Mouse (Mus musculus) Patski (cell line): Measurements from ENCODE around the gene Lhpp. TPM values are rescaled to one million over a fixed set of nuclear protein-coding genes. Genes with fewer than 3 reads are reported as not detected.

ENCODE experiments used
- ATAC-seq: fragments of 100-300 bp; one replicate; pipeline ENCODE4 v1.8.0; 2021
- CTCF ChIA-PET: fragments of 350-600 bp; sonication (Branson Sonifier 250); formaldehyde crosslinking; loops from one replicate; lab custom pipeline; 2022; ENCODE audit warnings: inconsistent platforms; lab: Charles Lee
- POLR2A ChIA-PET: fragments of 350-600 bp; sonication (Branson Sonifier 250); formaldehyde crosslinking; loops from one replicate; lab custom pipeline; 2022; ENCODE audit warnings: antibody characterized with exemption, inconsistent platforms; lab: Charles Lee
- DNase-seq: peaks from one replicate; pipeline ENCODE4 v3.0.0-alpha.2; 2011; ENCODE audit warnings: low read depth, low spot score
- H3K27me3 ChIP-seq: fragments of 371-371 bp; one replicate; pipeline ENCODE4 v1.5.1; 2021
- CTCF ChIP-seq: fragments of 100-300 bp; IDR thresholded peaks from one replicate; pipeline ENCODE4 v1.5.1; 2021
- in situ Hi-C: fragments of 300-500 bp; cut with MboI; formaldehyde crosslinking; loops from 3 replicates; pipeline ENCODE4 v1.11.1; 2018; ENCODE audit warnings: low pct_unique_long_range_greater_than_20kb, mixed read lengths
- polyA plus RNA-seq: library from polyadenylated mRNA; unstranded; gene quantifications from one replicate; pipeline ENCODE4 v1.2.3, GENCODE M21; 2021

Gene Lhpp
- polyA plus RNA-seq, 1 experiment from 2014 or later: 23.6 TPM

DNA sequence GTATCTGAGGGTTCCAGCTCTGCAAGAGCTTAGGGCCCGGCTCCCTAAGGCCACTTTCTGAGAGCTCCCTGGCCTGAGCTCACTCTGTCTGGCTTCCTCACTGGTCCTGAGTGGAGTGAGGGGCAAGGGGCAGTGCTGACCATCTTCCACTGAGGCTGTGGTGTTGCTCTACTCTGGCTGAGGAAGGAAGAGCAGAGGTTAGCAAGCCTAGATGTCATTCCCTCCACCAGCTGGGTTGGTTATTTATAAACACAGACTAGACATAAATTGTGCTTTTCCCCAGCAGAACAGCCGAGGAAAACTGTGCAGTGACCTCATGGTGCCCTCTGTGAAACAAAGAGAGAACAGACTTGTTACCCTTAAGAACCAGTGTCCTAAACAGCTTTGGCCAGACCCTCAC lies 77.5 kb downstream of the Lhpp start:
- no peaks in the 10 kb centered on the region for H3K27me3 ChIP-seq
- ATAC-seq (no peak), DNase-seq (no peak)
- in situ Hi-C loops: no loop called here
- ChIA-PET POLR2A (no interaction called here), CTCF (interaction anchor here (1.1 to 1.2 kb wide), 2 partner anchors 10 to 31 kb away, joined by 3 read pairs; no protein-coding TSS in a partner anchor)
- TF ChIP-seq CTCF: no peak

DNA sequence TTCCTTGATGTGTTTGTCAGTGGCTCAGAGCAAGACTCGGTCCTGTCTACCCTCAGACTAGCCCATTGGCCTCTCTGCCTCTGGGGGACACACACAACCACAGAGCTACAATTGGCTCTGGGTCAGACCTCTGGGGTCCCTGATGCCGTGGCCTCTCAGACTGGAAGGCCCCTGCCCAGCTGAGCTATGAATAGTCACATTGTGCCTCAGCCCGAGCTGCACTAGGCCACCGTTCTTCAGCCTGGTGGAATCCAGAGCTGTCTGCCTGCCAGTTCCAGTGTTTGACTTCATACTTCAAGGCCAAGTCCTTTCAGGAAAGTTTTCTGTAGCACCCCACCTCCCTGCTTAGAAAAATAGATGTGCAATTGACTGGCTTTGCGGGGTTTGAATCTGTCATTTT lies 78.3 kb downstream of the Lhpp start:
- H3K27me3 ChIP-seq: no peaks in the 10 kb centered on the region
- no peak for TF ChIP-seq CTCF
- no peak for DNase-seq
- ChIA-PET CTCF (no interaction called here), POLR2A (no interaction called here)
- in situ Hi-C loops: no loop called here
- ATAC-seq: no peak

DNA sequence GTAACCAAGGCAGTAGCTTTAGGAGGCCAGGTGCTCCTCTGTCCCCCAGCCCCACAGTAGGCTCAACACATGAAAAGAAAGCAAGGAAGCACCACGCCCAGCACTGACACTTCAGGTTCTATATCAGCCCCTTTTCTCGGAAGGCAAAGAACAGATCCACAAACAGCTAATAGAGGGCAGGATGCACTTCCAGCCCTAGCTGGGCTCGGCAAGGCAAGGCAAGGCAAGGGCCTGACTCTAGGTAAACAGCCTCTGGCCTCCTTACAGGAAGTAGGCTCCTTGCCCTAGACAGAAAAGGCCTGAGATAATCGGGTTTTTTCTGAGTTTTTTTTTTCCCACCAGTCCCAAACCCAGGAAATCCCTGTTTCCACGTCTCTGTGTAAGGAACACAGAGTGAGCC lies 79.3 kb downstream of the Lhpp start:
- no peak for TF ChIP-seq CTCF
- in situ Hi-C loops: no loop called here
- ChIA-PET POLR2A (no interaction called here), CTCF (no interaction called here)
- no peak for ATAC-seq
- no peak for DNase-seq
- H3K27me3 ChIP-seq: no peaks in the 10 kb centered on the region

DNA sequence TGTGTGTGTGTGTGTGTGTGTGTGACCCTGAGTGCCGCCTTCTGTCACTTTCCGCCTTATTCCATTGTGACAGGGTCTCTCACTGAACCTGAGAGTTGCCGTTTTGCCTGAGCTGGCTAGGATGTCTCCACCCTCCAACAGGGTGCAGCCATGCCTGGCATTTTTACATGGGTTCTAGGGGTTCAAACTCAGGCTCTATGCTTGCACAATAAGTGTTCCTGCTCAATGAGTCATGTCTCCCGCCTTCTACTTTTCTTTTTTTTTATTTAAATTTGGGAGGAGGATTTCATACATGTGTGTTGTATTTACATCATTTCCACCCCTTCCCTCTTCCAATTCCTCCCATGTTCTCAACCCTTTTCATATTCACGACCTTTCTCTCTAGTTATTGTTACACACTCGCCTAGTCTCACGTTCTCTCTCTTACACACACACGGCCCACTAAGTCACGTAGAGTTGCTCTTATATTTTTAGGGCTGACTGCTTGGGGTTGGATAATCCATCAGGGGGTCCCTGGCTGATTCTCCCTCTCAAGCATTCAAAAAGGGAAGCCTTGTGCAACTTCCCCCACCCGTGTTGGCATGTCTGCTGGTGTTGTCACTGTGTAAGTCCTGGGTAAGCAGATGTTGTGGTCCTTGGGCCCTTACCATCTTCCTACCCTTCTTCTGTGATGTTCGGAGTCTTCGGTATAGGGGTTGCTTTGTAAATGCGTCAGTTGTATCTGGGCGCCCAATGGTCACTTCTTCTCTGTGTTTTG lies 80.5 kb downstream of the Lhpp start:
- no peaks in the 10 kb centered on the region for H3K27me3 ChIP-seq
- TF ChIP-seq CTCF: no peak
- POLR2A ChIA-PET: no interaction called here
- ATAC-seq: no peak
- CTCF ChIA-PET: no interaction called here
- no peak for DNase-seq
- in situ Hi-C loops: no loop called here

DNA sequence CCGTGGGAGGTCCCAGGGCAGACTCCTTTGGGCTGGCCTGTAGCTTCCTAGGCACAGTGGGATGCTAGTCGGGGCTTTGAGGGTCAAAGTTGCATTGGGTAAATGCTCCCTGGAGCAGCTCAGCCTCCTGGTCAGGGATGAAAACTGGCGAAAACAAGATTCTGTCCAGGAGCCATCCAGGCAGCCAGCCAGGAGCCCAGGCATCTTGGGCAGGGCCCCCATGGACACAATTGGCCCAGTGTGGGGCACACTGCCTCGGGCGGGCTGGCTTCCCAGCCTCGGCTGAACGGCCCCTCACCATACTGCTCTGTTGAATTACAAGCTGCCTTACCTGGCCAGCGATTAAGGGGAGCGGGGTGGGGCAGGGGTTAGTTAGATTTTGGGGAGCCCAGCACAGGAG lies 82.3 kb downstream of the Lhpp start:
- DNase-seq (no peak), ATAC-seq (no peak)
- ChIA-PET POLR2A (interaction anchor here (1.1 kb wide), 1 partner anchor 10 kb away, joined by 4 read pairs; no protein-coding TSS in a partner anchor), CTCF (interaction anchor here (1.0 kb wide), 2 partner anchors 9 to 27 kb away, joined by 3 read pairs; no protein-coding TSS in a partner anchor)
- no peak for TF ChIP-seq CTCF
- H3K27me3 ChIP-seq: no peaks in the 10 kb centered on the region
- in situ Hi-C loops: no loop called here

DNA sequence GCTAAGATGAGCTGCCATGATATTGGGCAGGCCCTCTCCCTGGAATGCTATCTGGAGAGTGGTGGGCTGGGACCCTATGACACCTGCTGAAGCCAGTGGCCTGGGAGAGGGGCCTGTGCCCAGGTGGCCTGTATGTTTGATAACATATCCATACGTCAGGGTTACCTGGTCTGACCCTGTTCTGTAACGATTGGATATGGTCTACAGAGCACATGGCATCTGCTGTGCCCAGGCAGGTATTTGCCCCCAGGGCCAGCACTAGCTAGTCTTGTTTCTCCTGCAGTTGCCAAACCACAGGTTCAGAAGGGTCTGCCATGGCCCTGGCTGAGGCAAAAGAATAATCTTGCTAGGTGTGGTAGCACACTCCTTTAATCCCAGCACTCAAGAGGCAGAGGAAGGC lies 83.1 kb downstream of the Lhpp start:
- ChIA-PET POLR2A (interaction anchor here (1.1 kb wide), 1 partner anchor 11 kb away, joined by 4 read pairs; no protein-coding TSS in a partner anchor), CTCF (interaction anchor here (1.0 kb wide), 1 partner anchor 16 kb away, joined by 3 read pairs; no protein-coding TSS in a partner anchor)
- in situ Hi-C loops: no loop called here
- no peak for TF ChIP-seq CTCF
- ATAC-seq (peak; percentile 60), DNase-seq (no peak)
- H3K27me3 ChIP-seq: no peaks in the 10 kb centered on the region

DNA sequence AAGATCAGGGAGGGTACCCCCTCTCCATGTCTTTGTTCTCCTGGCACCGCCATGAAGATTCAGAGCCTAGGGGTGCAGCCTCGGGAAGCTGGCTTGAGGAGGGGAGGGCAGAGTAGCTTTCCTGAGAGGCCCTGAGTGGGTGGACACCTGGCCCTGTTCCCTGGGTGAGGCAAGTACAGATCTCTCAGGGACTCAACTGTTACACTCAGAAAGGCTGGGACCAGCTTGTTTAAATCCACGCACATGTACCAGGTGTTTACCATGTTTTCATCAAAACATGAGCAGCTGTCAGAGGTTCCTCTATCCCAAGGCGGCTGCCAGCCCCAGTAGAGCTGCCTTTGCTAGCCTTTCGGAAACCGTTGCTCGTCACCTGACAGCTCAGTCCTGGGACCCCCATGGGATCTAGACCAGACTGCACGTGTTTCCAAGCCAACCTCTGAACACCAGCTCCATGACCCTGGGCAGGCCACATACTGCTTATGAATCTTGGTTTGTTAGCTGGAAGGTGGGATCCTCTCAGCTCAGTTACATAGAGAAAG lies 86.9 kb downstream of the Lhpp start:
- in situ Hi-C loops: no loop called here
- ChIA-PET POLR2A (no interaction called here), CTCF (interaction anchor here (1.3 to 1.7 kb wide), 2 partner anchors 11 to 16 kb away, joined by 3 to 4 read pairs; no protein-coding TSS in a partner anchor)
- DNase-seq (no peak), ATAC-seq (no peak)
- no peaks in the 10 kb centered on the region for H3K27me3 ChIP-seq
- TF ChIP-seq CTCF: no peak

DNA sequence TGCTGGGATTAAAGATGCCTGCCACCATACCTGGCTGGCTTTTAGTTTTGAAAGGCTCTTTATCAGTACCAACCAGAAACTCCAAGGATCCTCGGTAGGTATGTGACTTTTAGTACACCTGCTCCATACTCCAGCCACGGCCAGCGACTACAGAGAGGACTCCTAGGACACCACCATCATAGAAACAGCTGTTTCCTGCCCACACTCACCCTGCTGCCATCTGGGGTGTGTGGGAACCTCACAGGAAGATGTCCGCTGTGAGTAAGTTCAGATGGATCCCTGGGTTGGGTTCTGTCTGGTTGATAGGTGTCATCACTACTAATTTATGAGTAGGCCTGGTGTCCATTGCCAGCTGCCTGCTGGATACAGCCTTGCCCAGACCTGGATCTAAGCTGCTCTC lies 88.3 kb downstream of the Lhpp start:
- ATAC-seq: no peak

DNA sequence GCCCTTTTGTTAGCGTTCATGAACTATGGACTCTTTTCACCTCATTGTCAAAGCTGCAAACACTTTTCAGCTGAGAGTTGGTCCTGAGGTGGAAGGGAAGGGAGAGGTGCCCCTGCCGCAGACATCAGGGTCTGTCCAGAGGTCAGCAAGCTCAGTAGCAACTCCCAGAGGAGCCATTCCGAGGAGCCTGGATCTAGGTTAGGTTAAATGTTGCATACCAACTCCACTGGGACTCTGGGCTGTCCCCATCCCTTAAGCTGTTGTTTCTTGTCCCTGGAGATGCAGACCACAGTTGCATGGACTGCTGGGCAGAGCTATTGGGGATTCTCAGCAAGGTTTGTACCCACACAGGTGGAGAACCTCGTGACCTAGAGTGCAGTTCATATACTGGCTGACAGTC lies 88.7 kb downstream of the Lhpp start:
- CTCF ChIA-PET: interaction anchor here (1.2 kb wide), 1 partner anchor 116 kb away, joined by 3 read pairs; no protein-coding TSS in a partner anchor
- in situ Hi-C loops: no loop called here
- H3K27me3 ChIP-seq: no peaks in the 10 kb centered on the region
- no peak for ATAC-seq
- no peak for TF ChIP-seq CTCF
- POLR2A ChIA-PET: no interaction called here
- DNase-seq: no peak

More for the DNA sequence above, 88.3 kb downstream of the Lhpp start:
- POLR2A ChIA-PET: no interaction called here
- TF ChIP-seq CTCF: no peak
- DNase-seq: no peak
- CTCF ChIA-PET: interaction anchor here (1.2 kb wide), 1 partner anchor 116 kb away, joined by 3 read pairs; no protein-coding TSS in a partner anchor
- no peaks in the 10 kb centered on the region for H3K27me3 ChIP-seq
- in situ Hi-C loops: no loop called here

DNA sequence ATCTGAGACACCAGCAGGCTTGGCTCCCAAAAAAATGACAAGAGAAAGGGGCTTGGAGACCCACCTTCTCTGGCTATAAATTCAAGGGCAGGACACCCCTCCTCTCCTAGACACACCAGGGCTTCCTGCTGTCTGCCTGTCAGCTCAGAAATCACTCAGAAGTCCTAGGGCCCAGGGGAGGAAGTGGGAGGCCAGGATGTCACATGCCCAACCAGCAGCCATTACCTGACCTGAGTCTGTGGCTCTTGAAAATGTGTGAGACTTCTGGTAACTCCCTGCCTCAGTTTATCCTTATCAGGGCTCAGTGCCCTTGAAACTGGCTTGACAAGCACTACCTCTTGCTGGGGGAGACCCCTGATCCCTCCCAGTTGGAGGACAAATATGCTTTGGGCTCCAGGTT lies 89.2 kb downstream of the Lhpp start:
- DNase-seq: no peak
- in situ Hi-C loops: no loop called here
- ChIA-PET POLR2A (no interaction called here), CTCF (interaction anchor here (1.2 kb wide), 1 partner anchor 116 kb away, joined by 3 read pairs; no protein-coding TSS in a partner anchor)
- no peaks in the 10 kb centered on the region for H3K27me3 ChIP-seq
- no peak for ATAC-seq
- no peak for TF ChIP-seq CTCF

DNA sequence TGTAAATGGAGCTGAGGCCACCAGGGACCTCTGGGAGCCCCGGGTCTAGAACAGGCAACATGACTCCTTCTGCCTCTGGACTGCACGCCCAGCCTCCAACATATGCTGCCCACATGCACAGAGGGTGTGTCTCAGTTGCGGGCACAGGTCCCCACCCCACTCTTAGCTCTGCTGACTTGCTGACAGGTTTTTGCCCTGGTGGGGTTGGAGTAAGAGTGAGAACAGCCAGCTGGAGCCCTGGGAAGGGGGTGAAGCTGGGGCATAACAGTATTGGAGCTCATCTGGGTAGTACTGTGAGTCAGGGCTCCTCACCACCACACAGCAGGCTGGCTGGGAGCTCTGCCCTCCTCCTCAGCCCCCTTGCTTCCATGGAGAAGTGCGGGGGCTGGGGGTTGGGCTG lies 89.7 kb downstream of the Lhpp start:
- ChIA-PET CTCF (no interaction called here), POLR2A (interaction anchor here (0.6 kb wide), 1 partner anchor 1093 kb away, joined by 3 read pairs; no protein-coding TSS in a partner anchor)
- DNase-seq (no peak), ATAC-seq (no peak)
- in situ Hi-C loops: no loop called here
- H3K27me3 ChIP-seq: no peaks in the 10 kb centered on the region
- TF ChIP-seq CTCF: no peak
